Mouse (Mus musculus) liver, embryonic 14.5 days (tissue): Measurements from ENCODE around the gene Trio. TPM values are rescaled to one million over a fixed set of nuclear protein-coding genes. Genes with fewer than 3 reads are reported as not detected.

Experiments used
- ATAC-seq: fragments of 200-750 bp; cut with Nextera tagmentation; 2 replicates; pipeline ENCODE4 v1.8.0; 2017; ENCODE audit warnings: moderate number of reproducible peaks, mild to moderate bottlenecking, moderate library complexity; ENCODE audit not compliant: insufficient read depth
- DNase-seq, 3 experiments: peaks; one replicate each; pipeline ENCODE4 v3.0.0-alpha.2; 2012 to 2013; ENCODE audit warnings: low read depth in 3 of 3, low spot score in 3 of 3
- H3K27ac ChIP-seq: fragments of 300-500 bp; sonication (generic); 2 replicates; pipeline ENCODE4 v1.5.1; 2014; ENCODE audit warnings: moderate library complexity, mild to moderate bottlenecking, control low read depth, inconsistent platforms
- H3K27me3 ChIP-seq: fragments of 300-500 bp; sonication (generic); 2 replicates; pipeline ENCODE4 v1.6.1; 2014; ENCODE audit warnings: mild to moderate bottlenecking, low read length, moderate library complexity; ENCODE audit not compliant: control insufficient read depth, insufficient read depth
- H3K36me3 ChIP-seq: fragments of 300-500 bp; sonication (generic); replicated peaks from 2 replicates; pipeline ENCODE4 v1.6.1; 2014; ENCODE audit warnings: low read depth; ENCODE audit not compliant: control insufficient read depth, insufficient read depth
- H3K4me1 ChIP-seq, 2 experiments: fragments of 200-500 bp in 1 of 2; fragments of 300-500 bp in 1 of 2; sonication (generic) in 1 of 2; replicated peaks; 2 replicates each; pipeline ENCODE4 v1.6.1; 2012 to 2014; ENCODE audit warnings: antibody characterized with exemption in 1 of 2, inconsistent platforms in 1 of 2, low read length in 1 of 2; ENCODE audit not compliant: control insufficient read depth in 2 of 2, insufficient read depth in 2 of 2
- H3K4me2 ChIP-seq: fragments of 300-500 bp; sonication (generic); 2 replicates; pipeline ENCODE4 v1.6.1; 2014; ENCODE audit warnings: low read depth, mild to moderate bottlenecking, control low read depth, moderate library complexity
- H3K4me3 ChIP-seq, 2 experiments: fragments of 200-500 bp in 1 of 2; fragments of 300-500 bp in 1 of 2; sonication (generic) in 1 of 2; 2 replicates each; pipeline ENCODE4 v1.5.1; 2012 to 2014; ENCODE audit warnings: low read depth in 2 of 2, low read length in 2 of 2, mild to moderate bottlenecking in 2 of 2, control low read depth in 1 of 2, inconsistent platforms in 1 of 2, moderate library complexity in 1 of 2; ENCODE audit not compliant: insufficient read depth in 1 of 2
- H3K9ac ChIP-seq: fragments of 300-500 bp; sonication (generic); replicated peaks from 2 replicates; pipeline ENCODE4 v1.6.1; 2014; ENCODE audit warnings: mild to moderate bottlenecking, control low read depth, moderate library complexity
- H3K9me3 ChIP-seq: fragments of 300-500 bp; sonication (generic); 2 replicates; pipeline ENCODE4 v1.6.1; 2016; ENCODE audit warnings: low read length, mixed read lengths; ENCODE audit not compliant: control insufficient read depth
- CTCF ChIP-seq: IDR thresholded peaks from 2 replicates; pipeline ENCODE4 v1.5.1; 2016; ENCODE audit warnings: antibody characterized with exemption, low read depth, control low read depth
- EP300 ChIP-seq: IDR thresholded peaks from 2 replicates; pipeline ENCODE4 v1.6.1; 2016; ENCODE audit warnings: antibody characterized with exemption, low read depth
- WGBS: fragments of 180-500 bp; shearing (Covaris S2); extraction: QIAGEN DNeasy Blood & Tissue Kit; methylation state at CpG from one replicate; pipeline ENCODE4 v1.1.7; 2014; ENCODE audit not compliant: insufficient replicate concordance; 5-methylcytosine and 5-hydroxymethylcytosine counted together
- polyA plus RNA-seq, 2 experiments: library from polyadenylated mRNA; depleted of rRNA in 1 of 2; stranded (reverse) in 1 of 2; unstranded in 1 of 2; fragments of >200 nt; fragmentation: Nextera tagmentation in 1 of 2; extraction: Ambion mirVana in 1 of 2; gene quantifications; 2 replicates each; pipeline versions ENCODE4 v1.2.1 to v1.2.3; 2012 to 2014

The Trio gene
- polyA plus RNA-seq, 2 experiments, result 2.6 to 6.0 TPM

DNA sequence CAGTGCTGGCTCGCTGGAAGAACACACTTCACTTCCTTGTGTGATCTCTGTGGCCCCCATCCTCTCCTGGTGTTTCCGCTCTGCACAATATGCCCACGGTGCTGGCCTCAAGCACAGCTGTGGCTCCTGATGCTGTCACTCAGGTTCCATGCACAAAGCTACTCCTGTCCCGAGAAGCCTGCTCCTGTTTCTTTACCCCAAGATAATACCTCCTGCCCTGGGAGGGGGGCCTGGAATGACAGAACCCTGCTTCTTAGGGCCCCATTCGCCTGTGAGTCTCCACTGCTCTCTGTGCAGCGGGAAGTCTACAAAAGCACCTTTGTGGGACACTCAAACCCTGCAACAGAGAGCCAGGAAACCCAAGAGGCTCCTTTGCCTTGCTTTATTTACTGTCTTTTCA, 232.4 kb downstream of the Trio start:
- no peaks in the 10 kb centered on the region for H3K9me3 ChIP-seq
- H3K36me3 ChIP-seq, result no peaks in the 10 kb centered on the region
- peaks cover 0 to 6% of the 10 kb centered on the region in 2 experiments; a peak in 2 of 4 replicates for H3K4me1 ChIP-seq
- no peak overlapping the region for H3K4me2 ChIP-seq
- WGBS, result 65% methylated on average over 6 of the region's 6 CpGs
- no peak overlapping the region for H3K9ac ChIP-seq
- TF ChIP-seq EP300 (no peak), CTCF (no peak)
- H3K27ac ChIP-seq, result no peak overlapping the region
- no peak for DNase-seq
- H3K4me3 ChIP-seq, result no peak overlapping the region
- ATAC-seq, result no peak
- no peaks in the 10 kb centered on the region for H3K27me3 ChIP-seq

DNA sequence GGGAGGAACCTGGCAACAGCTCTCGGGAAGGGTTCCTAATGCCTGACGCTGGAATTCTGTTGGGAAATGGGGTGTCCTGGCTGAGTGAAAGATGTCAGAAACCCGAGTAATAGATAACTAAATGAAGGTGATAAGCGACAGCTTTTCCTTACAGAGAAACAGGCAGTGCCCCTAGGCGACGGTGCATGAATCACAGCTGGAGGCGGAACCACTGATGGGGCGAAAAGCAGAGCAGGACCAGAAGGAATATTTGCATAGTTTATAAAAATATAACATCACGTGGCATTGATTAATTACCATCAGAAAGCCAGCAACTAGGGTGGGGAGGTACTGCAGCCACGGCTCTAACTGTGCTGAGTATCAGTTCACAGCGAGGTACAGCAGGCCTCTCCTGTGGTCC, 233.2 kb downstream of the Trio start:
- Histone ChIP-seq H3K4me2 (no peak overlapping the region), H3K36me3 (no peaks in the 10 kb centered on the region), H3K27me3 (no peaks in the 10 kb centered on the region), H3K27ac (no peak overlapping the region), H3K4me3 (no peak overlapping the region), H3K9ac (no peak overlapping the region), H3K4me1 (peaks cover 0 to 6% of the 10 kb centered on the region in 2 experiments; a peak in 2 of 4 replicates), H3K9me3 (no peaks in the 10 kb centered on the region)
- ATAC-seq, result no peak
- no peak for TF ChIP-seq EP300
- no peak for TF ChIP-seq CTCF
- no peak for DNase-seq
- 68% methylated on average over 11 of the region's 11 CpGs for WGBS

DNA sequence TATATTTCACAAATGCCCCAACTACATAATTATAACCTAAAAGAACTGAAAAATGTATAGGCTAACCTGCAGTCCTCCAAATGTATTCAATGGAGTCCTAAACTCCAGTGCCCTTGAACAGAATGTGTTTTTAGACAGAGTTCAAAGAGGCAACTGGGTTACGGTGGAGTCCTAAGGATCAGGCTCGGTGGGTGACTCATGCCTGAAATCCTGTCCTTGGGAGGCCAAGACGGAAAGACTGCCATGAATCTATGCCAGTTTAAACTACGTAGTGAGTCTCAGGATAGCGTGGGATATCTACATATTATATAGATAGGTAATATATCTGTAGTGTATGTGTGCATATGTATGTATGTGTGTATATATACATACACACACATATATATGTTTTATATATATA, 234.5 kb downstream of the Trio start:
- H3K27me3 ChIP-seq, result no peaks in the 10 kb centered on the region
- DNase-seq, result no peak
- H3K9me3 ChIP-seq, result no peaks in the 10 kb centered on the region
- no peak overlapping the region for H3K4me3 ChIP-seq
- peaks cover 0 to 4% of the 10 kb centered on the region in 2 experiments; a peak in 2 of 4 replicates for H3K4me1 ChIP-seq
- TF ChIP-seq CTCF, result no peak
- TF ChIP-seq EP300, result no peak
- ATAC-seq, result no peak
- WGBS, result 73% methylated on average over 5 of the region's 5 CpGs
- H3K27ac ChIP-seq, result no peak overlapping the region
- H3K36me3 ChIP-seq, result no peaks in the 10 kb centered on the region
- no peak overlapping the region for H3K9ac ChIP-seq
- no peak overlapping the region for H3K4me2 ChIP-seq

DNA sequence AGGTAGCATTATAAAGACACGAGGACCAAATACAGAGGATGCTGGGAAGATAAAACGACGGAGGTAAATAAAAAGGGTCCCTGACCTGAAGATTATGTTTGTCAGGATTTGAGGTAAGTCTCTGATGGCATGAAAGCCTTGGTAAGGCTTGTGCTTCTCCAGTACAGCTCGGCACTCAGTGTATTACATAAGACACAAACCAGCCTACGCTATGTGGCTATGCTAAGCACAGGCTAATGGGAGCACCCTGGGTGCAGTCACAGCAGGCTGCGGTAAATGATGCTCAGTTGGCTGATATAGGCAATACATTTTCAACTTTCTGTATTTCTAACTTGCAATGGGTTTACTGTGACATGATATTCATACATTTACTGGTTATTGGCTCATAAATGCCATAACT, 234.9 kb downstream of the Trio start:
- Histone ChIP-seq H3K4me3 (no peak overlapping the region), H3K36me3 (no peaks in the 10 kb centered on the region), H3K27ac (no peak overlapping the region), H3K4me1 (no peaks in the 10 kb centered on the region; a peak in 2 of 4 replicates), H3K9ac (no peak overlapping the region), H3K9me3 (no peaks in the 10 kb centered on the region), H3K4me2 (no peak overlapping the region), H3K27me3 (no peaks in the 10 kb centered on the region)
- no peak for ATAC-seq
- TF ChIP-seq CTCF, result no peak
- TF ChIP-seq EP300, result no peak
- WGBS, result 68% methylated on average over 6 of the region's 6 CpGs
- DNase-seq, result no peak

DNA sequence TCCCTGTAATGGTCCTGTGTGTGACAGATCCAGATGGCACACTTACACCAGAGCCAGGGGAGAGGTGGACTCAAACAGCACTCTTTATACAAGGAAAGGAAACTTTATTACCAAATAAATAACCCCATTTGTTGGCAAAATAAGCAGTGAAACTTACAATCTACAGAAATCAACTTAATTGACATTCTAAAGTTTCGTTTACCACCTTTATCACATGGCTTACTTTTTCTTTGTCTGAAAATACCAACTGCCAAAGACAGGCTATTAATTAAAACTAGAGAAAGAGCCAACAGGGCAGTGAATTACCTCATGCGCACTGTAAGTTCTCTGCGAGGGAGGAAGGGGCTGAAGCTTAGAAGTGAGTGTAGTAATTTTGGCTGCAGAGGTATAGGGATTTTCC, 236.3 kb downstream of the Trio start:
- ATAC-seq (no peak), DNase-seq (no peak)
- Histone ChIP-seq H3K4me1 (peaks cover 0 to 5% of the 10 kb centered on the region in 2 experiments; a peak in 2 of 4 replicates), H3K9ac (no peak overlapping the region), H3K36me3 (no peaks in the 10 kb centered on the region), H3K27me3 (no peaks in the 10 kb centered on the region), H3K27ac (no peak overlapping the region), H3K4me2 (no peak overlapping the region), H3K4me3 (no peak overlapping the region), H3K9me3 (no peaks in the 10 kb centered on the region)
- WGBS, result 68% methylated on average over 3 of the region's 3 CpGs
- no peak for TF ChIP-seq EP300
- no peak for TF ChIP-seq CTCF
